Mouse (Mus musculus) thymus, postnatal 4 days (tissue): ENCODE results near the gene Ccdc91.

ENCODE experiments used
- DNase-seq: peaks from one replicate; pipeline ENCODE4 v3.0.0; 2021

Ccdc91 gene

DNA sequence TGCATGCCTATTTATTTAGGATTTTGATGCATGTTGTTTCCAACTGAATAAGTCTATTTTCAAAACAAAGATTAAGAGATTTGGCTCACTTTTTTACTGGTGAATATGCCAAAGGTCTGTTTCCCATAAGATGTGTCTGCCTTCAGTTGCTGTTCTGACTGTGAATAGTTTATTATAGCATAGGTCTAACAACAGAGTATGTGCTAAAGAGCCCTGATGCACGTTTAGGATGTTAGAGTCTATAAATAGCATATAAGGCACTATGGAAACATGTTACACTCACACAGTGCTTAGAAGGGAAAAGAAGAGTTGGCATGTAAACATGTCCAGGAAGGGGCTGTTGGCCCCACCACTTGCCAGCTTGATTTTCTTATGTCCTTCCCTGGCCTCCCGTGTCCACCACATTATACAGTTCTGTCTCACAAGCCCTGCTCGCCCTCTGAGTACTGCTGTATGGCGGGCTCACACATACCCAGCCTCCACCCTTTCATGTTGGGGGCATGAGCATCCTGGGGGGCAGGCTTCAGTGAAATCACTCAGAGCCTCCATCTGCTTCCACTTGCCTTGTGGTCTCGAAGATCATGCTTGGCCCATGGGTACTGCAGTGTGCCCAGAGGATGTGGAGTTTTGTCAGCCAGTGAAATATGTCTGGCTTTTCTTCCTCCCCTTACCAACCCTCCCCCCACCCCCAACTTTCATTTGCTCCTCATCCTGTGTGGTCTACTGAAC, 99.0 kb downstream of the Ccdc91 start:
- no peak for DNase-seq

DNA sequence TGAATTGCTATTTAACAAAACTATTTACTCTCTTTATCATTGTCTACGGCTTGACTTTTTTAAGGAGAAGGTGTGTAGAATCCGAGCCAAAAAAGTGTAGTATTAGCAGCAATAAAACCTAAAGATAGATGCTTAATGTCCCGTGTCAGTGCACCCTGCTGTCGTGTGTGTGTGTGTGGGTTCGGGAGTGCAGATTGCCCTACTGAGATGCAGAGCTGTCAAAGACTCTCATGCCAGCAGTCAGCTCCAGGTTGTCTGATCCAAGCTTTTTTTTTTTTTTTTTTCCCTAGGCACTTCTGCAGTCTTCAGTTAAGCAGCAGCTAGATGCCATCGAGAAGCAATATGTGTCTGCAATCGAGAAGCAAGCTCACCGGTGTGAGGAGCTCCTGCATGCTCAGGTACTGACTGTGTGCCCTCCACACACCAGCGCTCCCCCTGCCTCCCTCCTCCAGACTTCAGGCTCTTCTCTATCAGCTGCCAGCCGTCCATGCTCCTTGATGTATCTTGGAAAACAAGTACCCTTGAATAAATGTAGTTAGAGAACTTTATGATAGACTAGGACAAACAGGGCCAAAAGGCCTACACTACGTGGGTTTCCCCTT, 99.7 kb downstream of the Ccdc91 start:
- no peak for DNase-seq

DNA sequence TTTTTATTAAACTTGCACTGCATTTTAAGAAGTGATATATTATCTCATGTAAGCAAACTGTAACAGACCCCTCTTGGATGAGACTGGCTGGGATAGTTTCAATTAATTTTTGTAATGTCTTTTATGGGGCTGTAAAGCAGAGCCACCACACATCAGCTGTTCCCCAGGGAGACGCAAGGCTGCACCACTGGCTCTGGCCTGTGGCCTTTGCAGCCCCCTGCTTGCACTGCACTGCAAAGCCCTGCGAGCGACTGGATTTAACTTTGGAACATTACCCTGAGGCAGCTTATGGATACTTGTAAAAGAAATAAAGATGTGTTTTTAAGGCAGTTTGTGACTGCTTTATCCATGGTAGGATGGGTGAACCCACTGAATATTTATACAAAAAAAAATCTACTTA, 112.0 kb downstream of the Ccdc91 start:
- DNase-seq = no peak

DNA sequence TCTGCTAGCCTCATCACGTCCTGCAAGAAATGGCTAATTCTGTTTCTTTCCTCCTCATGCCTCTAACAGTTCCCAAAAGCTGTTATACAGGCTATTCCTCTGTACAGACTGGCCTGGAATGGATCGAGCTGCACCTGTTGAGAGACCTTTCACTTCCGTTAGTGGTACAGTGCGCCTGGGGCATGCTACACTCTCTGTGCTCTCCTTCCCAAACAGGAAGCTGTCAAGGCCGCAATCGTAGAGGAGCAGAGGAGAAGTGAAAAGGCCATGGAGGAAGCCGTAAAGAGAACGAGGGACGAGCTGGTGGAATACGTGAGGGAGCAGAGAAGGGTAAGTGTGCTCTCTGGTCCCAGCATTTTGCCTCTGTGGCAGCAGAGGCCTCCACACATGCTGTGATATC, 131.0 kb downstream of the Ccdc91 start:
- DNase-seq = peak; percentile 13

DNA sequence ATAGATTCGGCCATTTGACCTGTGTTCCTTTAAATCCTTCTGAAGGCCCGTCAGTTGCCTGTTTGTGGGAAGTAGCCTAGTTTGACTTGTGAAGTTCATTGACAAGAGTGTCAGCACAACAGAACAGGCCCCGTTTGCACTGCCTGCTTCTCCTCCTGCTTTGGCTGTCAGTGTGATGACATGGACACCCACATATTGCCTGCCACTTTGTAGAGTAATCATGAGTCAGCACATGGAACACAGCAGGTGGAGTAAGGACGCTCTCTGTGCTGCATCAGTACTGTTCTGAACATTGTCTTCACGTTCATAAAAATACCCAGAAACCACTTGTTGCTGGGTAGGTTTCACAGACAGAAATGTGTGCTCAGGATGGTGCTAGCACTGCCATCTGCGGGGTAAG, 132.0 kb downstream of the Ccdc91 start:
- no peak for DNase-seq

DNA sequence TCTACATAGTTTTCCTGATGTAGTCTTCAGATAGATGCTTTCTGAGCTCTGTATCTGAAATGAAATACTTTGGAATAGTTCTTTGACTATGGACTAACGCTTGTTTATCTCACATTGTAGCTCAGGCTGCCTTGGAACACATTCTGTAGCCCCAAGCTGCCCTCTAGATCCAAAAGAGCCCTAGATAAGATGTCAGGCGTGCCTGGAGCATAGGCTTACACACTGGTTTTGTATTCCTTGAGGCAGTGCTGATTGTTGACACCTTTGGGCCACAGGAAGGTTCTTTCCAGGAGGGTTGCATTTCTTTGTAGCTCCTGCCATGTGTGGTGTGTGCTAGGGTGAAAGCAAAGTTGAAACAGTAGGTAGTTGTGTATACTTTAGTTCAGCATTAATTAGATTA, 139.7 kb downstream of the Ccdc91 start:
- DNase-seq = no peak

DNA sequence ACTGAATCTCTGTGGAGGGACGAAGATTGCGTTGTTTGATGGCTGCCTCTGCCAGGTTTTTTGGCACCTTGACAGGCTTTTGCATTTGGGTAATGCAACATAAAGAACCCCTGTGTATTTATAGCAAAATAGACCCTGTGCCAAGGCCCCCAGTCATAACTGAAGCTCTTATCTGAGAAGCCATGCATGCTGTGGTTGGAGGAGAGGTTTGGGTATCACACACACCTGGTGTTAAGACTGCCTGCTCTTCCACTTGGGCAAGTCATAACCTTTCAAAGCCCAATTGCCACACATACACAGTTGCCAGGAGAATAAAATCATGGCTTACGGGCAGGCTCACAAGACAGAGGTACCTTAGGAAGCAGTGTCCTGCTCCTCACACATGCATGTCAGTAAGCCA, 147.5 kb downstream of the Ccdc91 start:
- no peak for DNase-seq

DNA sequence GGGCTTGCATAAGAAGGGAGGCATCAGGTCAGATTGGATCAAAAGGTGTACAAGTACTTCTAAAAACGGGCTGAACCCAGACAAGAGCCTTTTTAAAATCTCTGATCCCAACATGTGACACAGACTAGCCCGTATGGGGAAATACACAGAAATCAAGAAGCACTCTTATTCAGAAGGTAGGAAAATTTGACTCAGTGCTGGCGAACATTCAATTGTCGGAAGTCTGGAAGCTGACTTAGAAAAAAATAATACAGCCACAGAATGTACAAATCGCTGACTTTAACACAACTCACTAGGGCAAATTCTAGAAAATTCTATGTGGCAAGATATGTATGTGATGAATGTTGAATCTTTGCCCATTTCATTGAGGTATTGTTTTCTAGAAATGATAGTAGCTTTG, 160.8 kb downstream of the Ccdc91 start:
- DNase-seq = no peak

DNA sequence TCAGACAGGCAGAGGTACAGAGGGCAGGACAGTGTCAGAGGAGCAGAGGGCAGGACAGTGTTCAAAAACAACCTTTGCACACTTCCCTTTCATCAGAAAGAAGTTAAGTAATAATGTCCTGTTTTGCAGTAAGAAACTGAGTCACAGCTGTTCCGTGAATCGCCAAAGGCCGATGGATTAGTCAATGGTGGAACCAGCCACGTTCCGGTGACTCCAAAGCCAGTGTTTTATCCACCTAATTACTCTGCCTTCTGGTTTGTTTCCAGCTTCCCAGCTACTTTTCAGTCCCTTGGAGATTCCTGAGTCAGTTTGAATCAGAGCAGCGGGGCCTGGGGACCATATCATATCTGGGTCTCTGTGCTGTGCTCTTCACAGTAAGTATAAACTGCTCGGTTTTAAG, 168.2 kb downstream of the Ccdc91 start:
- no peak for DNase-seq

DNA sequence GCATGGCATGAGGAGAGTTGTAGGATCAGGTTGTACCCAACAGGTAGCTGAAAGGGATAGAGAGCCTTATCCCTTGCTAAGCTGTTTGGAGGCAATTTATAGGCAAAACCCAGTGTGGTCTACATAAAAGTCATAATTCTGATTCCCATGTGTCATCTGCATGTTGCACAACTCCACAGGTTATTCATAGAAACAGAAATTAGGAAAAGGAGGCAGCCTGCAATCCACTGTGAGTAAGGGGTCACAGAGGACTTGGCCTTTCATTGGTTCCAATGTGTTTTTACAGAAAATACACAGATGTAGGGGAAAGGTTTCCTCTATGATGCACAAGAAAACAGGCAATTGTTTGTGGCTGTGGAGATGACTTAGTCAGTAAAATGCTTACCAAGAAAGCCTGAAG, 168.8 kb downstream of the Ccdc91 start:
- no peak for DNase-seq

DNA sequence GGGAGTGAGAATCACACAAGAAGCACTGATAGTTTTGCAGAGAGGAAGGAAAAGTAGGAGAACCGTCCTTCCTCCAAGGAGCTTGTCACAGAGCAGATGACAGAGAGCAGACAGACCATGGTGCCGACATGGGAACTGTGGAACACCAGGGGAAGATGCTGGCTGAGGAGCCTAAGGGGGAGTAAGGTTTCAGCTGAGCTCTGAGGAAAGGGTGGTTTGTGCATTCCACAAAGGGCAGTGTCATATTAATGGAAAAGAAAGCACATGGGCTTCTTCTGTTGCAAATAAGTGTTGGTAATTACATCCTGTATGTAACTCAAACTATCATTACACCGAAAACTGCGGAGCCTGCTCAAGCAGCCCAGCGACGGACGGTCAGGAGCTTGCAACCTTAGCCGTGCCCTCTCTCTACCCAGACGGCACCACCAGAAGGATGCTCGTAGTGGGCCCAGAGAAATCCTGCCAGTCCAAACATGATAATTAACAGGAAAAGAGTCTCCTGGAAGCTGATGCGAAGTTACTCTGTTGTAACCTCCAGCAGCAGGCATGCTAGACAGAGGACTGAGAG, 170.9 kb downstream of the Ccdc91 start:
- DNase-seq = no peak

DNA sequence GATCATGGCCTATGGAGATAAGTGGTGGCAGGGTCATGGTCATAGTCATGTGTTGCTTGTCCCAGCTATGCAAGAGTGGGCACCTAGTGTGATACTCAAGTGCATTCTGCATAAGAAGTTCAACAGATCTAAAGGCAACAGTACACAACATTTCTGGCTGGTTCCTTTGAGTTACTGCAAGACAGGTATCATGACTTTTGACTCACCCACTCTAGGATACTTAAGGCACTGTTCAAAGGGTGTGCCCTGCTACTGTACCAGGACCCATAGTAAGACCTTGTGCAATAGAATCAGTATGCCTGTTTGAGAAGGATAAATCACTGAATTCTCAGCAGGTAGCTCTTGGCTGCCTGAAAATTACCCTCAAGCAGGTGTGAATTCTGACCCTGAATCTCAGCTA, 182.4 kb downstream of the Ccdc91 start:
- no peak for DNase-seq

DNA sequence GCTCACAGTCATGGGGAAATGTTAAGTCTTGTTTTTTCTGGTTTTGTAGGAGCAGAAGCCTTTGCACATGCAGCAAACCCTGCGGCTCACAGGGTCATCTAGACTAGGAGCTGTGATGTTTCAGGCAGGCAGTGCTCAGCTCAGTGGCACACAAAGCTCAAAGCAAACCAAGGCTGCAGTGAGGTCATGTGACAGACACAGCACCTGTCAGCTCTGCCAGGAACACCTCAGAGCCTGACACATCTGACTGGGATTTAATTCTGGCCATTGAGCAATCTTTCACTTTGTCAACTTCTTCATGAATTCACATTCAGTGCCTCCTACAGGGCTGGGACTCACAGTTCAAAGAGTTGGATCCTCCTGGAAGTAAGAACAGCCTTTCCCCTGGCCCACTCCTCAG, 185.1 kb downstream of the Ccdc91 start:
- DNase-seq = no peak

DNA sequence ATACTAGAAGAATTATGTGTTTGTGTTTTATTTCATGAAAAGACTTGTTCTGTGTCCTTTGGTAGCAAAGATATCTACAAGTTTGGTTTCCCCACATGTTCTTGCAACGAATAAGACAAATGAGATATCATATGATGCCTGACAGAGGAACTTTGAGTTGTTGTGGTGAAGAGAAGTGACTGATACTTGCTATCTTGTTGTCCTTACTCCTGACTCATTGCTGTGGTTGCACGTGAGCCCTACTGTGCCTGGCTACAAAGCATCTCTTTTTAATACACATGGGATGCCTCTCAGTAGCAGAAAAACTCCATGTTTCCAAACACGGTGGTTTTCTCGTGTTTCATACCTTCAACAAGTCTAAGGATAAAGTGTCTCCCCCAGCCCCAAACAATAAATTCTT, 186.2 kb downstream of the Ccdc91 start:
- no peak for DNase-seq

DNA sequence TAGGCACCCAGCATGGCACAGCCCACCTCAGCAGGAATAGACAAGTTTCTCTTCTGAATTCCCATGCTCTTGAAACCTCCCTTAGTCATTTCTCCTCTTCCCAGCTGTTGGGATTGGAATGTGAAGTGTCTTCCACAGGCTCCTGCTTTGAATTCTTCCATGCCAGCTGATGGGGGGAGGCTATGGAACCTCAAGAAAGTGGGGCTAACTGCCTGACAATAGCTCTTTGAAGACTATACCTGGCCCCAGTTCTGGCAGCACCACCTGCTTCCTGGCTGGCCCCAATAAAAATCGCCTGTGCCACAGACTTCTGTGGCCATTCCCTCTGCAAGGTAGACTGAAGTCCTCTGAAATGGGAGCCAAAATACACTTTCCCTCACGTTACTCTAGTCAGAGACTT, 187.0 kb downstream of the Ccdc91 start:
- DNase-seq = no peak

DNA sequence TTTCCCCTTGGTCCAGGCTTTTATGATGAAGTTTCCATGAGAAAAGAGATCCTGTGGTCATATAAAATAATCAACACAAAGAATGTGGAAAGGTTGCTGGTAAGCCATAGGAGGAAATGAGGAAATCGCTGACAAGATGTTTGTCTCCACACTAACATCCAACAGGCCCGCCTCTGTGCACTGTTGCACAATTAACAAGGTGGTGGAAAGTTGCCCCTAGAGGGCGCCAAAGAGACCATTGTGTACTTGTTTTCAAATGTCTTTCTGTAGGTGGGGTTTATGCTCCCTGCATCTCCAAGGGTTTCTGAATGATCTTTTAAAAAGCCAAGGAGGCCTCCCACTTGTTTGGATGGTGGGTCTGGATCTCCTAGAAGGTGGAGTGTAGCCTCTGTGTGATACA, 188.7 kb downstream of the Ccdc91 start:
- peak; percentile 77 for DNase-seq

DNA sequence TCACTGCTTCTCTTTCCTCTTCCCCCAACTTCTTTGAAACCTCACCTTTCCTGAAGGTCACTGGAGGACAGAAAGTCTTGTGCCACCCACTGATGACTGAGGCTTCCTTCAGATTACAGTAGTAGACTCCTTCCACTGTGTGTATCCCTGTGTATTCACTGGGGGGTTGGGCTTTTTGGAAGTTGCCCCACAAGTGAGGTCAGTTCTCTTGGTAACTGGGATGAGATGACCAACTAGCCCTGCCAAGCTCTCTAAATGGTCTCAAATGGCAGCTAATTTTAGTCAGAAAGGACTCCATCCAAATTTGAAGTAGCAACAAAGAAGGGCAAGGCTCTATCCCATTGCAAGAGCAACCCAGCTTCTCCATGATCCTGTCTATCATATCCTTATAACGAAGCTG, 195.7 kb downstream of the Ccdc91 start:
- DNase-seq = no peak

DNA sequence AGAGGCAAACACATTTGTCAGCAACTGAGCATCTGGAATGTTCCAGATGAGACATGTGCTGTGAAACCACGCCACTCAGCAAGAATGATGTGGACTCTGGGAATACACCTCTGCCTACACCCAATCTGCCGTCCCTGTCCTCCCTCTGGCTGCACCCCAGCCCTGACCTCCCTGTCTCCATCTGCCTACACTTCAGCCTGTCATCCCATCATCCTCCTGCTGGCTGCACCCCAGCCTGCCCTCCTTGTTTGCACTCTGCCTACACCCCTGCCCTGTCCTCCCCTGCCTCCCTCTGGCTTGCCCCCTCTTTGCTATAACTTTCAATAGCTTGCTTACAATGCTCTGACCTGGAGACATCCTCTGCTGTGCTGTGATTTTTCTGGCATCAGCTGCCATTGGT, 196.9 kb downstream of the Ccdc91 start:
- no peak for DNase-seq

DNA sequence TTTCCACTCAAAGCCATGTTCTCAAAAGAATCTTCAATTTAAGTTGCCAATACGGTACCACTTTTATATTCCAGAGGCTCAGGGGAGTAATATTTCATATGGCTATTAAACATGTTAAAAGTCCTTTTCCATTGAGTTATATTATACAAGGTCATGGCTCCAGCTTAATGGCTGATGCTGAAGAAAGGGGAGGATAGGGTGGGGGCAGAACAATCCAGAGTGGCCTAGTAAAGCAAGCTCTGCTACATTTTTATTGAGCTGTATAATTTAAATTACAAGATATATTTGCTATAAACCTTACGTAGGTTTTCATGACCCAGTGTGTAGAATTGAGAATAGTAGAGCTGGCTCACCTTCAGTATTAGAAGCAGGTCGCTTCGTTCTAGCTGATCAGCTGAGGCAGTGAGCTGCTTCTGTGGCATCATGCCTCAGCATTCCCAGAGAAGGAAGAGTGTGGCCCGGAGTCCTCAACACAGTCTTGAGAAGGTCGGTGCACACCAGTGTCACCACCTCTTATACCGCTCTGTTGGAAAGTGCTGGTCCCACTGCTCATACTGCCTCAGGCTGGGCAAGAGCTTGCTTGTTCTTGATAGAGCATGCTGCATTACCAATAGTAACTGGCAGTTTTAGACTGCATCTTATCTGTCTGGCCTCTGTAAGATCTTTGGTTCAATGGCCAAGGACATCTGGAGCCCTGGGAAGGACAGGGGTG, 199.6 kb downstream of the Ccdc91 start:
- DNase-seq = no peak

DNA sequence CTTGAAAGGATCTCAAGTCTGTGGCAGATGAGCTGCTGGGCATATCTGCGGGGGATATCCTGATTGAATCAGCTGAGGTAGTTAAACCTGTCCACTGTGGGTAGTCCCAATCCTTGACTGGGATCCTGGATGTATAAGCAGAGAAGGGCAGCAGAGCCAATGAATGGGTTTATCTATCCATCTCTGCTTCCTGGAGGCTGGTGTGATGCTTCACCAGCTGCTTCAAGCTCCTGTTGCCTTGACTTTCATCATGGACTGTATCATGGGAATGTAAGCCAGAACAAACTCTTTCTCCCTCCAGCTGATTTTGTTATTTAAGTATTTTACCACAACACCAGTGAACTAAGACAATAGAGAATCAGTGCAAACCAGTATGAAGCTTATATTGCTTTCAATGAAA, 200.6 kb downstream of the Ccdc91 start:
- DNase-seq = no peak
